ENCODE assay signal across 8 mouse cellular contexts in the genomic region with DNA sequence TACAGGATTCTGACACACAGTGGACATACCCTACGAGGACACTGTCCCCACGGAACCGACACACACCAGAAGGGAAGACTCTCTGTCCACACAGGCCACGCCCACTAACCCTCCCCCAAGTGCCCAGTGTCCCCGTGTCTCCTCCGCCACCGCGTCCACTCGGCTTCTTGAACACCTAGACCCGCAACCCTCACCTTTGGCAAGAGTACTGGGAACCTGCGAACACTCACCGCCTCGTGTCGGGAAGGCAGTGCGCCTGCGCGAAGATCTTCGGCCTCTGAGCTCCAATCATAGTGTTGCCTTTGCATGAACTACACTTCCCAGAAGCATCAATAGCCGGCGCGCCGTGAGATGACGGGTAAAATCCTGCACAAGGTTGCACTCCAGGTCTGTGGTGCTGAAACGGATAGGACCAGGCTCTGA. TPM values are rescaled to one million over a fixed set of nuclear protein-coding genes. Genes with fewer than 3 reads are reported as not detected.
DNase-seq lines count a peak whose midpoint lies in the region; ATAC-seq lines count a peak whose summit lies in the region.

No protein-coding gene starts in this region.

- ATAC-seq in megakaryocyte progenitor cell, adult 5-6 weeks (replicated peaks; ENCODE audit: poor library complexity), result peak; percentile 84

- DNase-seq in adipocyte (ENCODE audit: low spot score), result peak; percentile 96
- peak; percentile 98 for DNase-seq in embryo, embryonic 10 days (ENCODE audit: low spot score)
- peak; percentile 88 for DNase-seq in gastrocnemius, postnatal 10 days
- peak; percentile 96 for DNase-seq in induced T-regulatory cell, adult 2 months (ENCODE audit: low read depth)
- DNase-seq in left cerebral cortex, adult 9 months (ENCODE audit: low spot score in 2 of 2), result peak; percentile 92 to 95
- peak; percentile 94 for DNase-seq in right cerebral cortex, postnatal 14 days
- DNase-seq in urinary bladder, postnatal 36 days (ENCODE audit: low spot score in 2 of 2), result peak; percentile 87 to 92

RNA-seq across cellular contexts. Expression of a gene that starts 2.4 kb away (rescaled TPM):
- total RNA-seq in gastrocnemius, postnatal 10 days (2021), result 1 to 10 TPM; 1.7 to 2.4 TPM
- total RNA-seq in megakaryocyte progenitor cell, adult 5-6 weeks (2015), result 2.8 and 4.7 TPM in 2 replicates
- 2.6 and 4.9 TPM in 2 replicates for total RNA-seq in megakaryocyte progenitor cell, adult 5-6 weeks (2017)

RNA-seq across cellular contexts. Expression of a gene that starts 2.6 kb away (rescaled TPM):
- 10 to 100 TPM; 89.6 to 96.3 TPM for total RNA-seq in gastrocnemius, postnatal 10 days (2021)
- 29.1 and 37.2 TPM in 2 replicates for total RNA-seq in megakaryocyte progenitor cell, adult 5-6 weeks (2015)
- 121 and 187 TPM in 2 replicates for total RNA-seq in megakaryocyte progenitor cell, adult 5-6 weeks (2017)

RNA-seq across cellular contexts. Expression of a gene that starts 43.2 kb away (rescaled TPM):
- not detected for total RNA-seq in gastrocnemius, postnatal 10 days (2021)
- not detected in 2 replicates for total RNA-seq in megakaryocyte progenitor cell, adult 5-6 weeks (2015)
- not detected in 2 replicates for total RNA-seq in megakaryocyte progenitor cell, adult 5-6 weeks (2017)

Comparison
In these comparisons a context has a peak if more than half of its experiments do, and no peak if none do; other contexts are left out.
1. Peak in every context shown above with its lines: DNase-seq and ATAC-seq.